Mouse (Mus musculus): Measurements from ENCODE around the gene Tor4a. TPM values are rescaled to one million over a fixed set of nuclear protein-coding genes. Genes with fewer than 3 reads are reported as not detected.

Gene Tor4a
- 13.8 and 14.8 TPM in 2 replicates for polyA plus RNA-seq (2015; fragmentation: Nextera tagmentation; extraction: Ambion mirVana)

DNA sequence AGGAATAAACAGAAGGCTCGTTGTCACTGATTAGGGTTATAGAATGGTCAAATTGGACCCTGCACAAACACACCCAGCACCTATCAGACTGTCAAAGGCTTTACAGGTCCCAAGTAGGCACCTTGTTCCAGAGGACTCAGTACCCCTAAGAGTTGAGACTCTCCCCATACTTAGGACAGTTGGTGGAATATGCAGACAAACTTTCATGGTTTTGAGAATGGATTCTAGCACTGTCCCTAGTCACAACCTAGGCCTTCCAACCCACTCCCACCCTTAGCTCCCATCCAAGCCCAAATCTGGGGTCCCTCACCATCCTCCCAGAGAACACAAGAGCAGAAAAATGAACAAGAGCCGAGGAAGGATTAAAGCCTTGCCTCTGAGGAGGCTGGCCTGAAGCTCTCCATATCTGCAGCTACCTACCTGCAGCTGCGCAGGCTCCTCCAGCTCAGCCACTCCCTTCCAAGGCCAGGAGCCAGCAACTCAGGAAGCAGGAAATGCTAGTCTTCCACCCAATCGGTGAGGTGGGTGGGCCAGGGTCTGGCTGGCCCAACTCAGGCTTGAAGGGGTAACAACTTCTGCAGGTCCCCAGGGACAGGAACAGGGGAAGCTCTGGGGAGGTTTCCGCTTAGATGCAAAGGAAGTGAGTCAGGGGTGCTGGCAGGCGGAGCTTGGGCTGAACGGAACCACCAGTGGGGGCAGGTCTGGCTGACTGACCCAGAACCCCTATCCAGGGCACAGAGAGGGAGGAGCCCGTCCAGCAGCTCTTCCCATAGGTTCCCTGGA lies at the start of gene Tor4a:
Gene Tor4a, minus strand, starts transcription at position 715 of the 783 bp plus-strand sequence.
- DNase-seq (ENCODE audit: low spot score): peak; percentile 95
- Histone ChIP-seq H3K4me1 (ENCODE audit: insufficient read depth, low read depth, low read length) (peaks cover 18% of the 10 kb centered on the region), H3K27ac (ENCODE audit: low read length) (peak within 1 kb of the TSS; percentile 91), H3K9me3 (ENCODE audit: low read length) (no peaks in the 10 kb centered on the region), H3K27me3 (replicated peaks; ENCODE audit: insufficient read depth, low read length) (no peaks in the 10 kb centered on the region), H3K36me3 (ENCODE audit: insufficient read depth, low read length) (peaks cover 23% of the 10 kb centered on the region; the same call in 1 of the 2 replicates), H3K9ac (replicated peaks; ENCODE audit: low read depth) (peak within 1 kb of the TSS; percentile 29; the same call in 1 of the 2 replicates), H3K4me2 (replicated peaks; ENCODE audit: low read depth, low read length) (peak within 1 kb of the TSS; percentile 62), H3K4me3 (ENCODE audit: low read depth, low read length) (peak within 1 kb of the TSS; percentile 36)
- ATAC-seq: peak; percentile 87
- TF ChIP-seq CTCF (IDR thresholded peaks at IDR 0.05): no peak
- peak; percentile 78 for TF ChIP-seq EP300 (IDR thresholded peaks at IDR 0.05)
- WGBS: 5% methylated on average over 7 of the region's 8 CpGs

DNA sequence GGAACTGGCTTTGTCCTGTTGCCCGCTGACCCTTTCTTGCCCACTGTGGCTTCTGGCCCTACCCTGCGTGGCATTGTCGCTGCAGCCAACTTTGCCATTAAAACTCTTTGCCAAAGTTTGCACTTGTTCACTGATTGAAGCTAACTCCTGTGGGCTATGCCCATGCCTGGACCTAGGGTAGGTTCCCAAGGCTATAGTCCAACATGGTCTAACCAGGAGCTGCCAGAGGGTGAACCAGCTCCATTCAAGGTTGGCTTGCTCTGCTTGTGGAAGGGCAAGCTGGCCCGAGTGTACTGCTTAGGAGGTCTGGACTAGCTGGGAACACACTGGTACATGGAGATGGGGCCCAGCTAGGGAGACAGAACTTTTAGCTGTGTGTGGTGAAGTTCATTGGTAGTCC lies 47.5 kb upstream of the Tor4a start:
- peaks cover 15% of the 10 kb centered on the region; the same call in 1 of the 2 replicates for H3K36me3 ChIP-seq (ENCODE audit: insufficient read depth, low read length)
- H3K4me1 ChIP-seq (ENCODE audit: insufficient read depth, low read depth, low read length): peaks cover 11% of the 10 kb centered on the region
- TF ChIP-seq EP300 (IDR thresholded peaks at IDR 0.05) (no peak), CTCF (IDR thresholded peaks at IDR 0.05) (no peak)
- H3K27ac ChIP-seq (ENCODE audit: low read length): no peak overlapping the region
- ATAC-seq: no peak
- peaks cover 9% of the 10 kb centered on the region; the same call in 1 of the 2 replicates for H3K27me3 ChIP-seq (replicated peaks; ENCODE audit: insufficient read depth, low read length)
- no peaks in the 10 kb centered on the region for H3K9me3 ChIP-seq (ENCODE audit: low read length)
- H3K9ac ChIP-seq (replicated peaks; ENCODE audit: low read depth): no peak overlapping the region
- no peak for DNase-seq (ENCODE audit: low spot score)
- H3K4me2 ChIP-seq (replicated peaks; ENCODE audit: low read depth, low read length): no peak overlapping the region
- H3K4me3 ChIP-seq (ENCODE audit: low read depth, low read length): no peak overlapping the region
- 83% methylated on average over 4 of the region's 4 CpGs for WGBS

DNA sequence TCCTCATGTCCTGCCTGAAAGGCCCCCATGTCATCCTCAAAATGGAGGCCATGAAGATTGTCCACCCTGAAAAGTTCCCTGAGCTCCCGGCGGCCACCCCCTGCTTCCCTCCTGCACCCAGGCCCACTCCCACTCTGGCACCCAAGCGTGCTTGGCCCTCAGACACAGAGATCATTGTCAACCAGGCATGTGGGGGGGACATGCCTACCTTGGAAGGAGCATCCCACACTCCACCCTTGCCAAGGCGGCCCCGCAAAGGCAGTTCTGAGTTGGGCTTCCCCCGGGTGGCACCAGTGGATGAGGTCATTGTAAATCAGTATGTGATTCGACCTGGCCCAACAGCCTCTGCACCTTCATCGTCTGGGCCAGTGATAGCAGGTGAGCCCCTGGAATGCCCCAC lies 46.7 kb upstream of the Tor4a start:
- Histone ChIP-seq H3K4me1 (ENCODE audit: insufficient read depth, low read depth, low read length) (peaks cover 11% of the 10 kb centered on the region), H3K27me3 (replicated peaks; ENCODE audit: insufficient read depth, low read length) (peaks cover 9% of the 10 kb centered on the region; the same call in 1 of the 2 replicates), H3K4me3 (ENCODE audit: low read depth, low read length) (no peak overlapping the region), H3K27ac (ENCODE audit: low read length) (no peak overlapping the region), H3K9me3 (ENCODE audit: low read length) (no peaks in the 10 kb centered on the region), H3K4me2 (replicated peaks; ENCODE audit: low read depth, low read length) (no peak overlapping the region), H3K36me3 (ENCODE audit: insufficient read depth, low read length) (0 out of 2 replicates have a peak, but pooled peaks cover 10% of the 10 kb centered on the region), H3K9ac (replicated peaks; ENCODE audit: low read depth) (no peak overlapping the region)
- TF ChIP-seq EP300 (IDR thresholded peaks at IDR 0.05) (no peak), CTCF (IDR thresholded peaks at IDR 0.05) (no peak)
- DNase-seq (ENCODE audit: low spot score): no peak
- ATAC-seq: no peak
- 70% methylated on average over 8 of the region's 8 CpGs for WGBS

DNA sequence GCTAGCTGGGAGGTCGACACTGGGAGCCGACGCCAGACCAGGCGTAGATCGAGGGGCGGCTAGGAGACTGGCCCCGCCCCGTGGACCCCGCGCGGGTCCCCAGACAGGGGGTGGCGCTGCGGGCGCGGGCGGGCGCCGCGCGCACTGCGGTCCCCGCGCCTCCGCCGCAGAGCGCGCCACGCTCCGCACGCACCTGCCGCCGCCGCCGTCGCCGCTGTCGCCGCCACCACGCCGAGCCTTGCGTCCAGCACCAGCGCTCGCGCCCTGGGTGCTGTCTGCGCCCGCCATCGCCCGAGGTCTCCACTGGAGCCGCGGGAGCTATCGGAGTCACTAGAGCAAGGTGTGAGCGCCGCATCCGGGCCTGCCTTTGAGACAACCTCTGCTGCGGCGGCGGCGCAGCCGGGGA lies 45.4 kb upstream of the Tor4a start, which contains the start of the genes Rnf208 and Cysrt1:
Gene Rnf208, plus strand, starts transcription at position 155 of the 406 bp plus-strand sequence.
Gene Cysrt1, minus strand, starts transcription at position 352 of the 406 bp plus-strand sequence.
- WGBS: 1% methylated on average over 43 of the region's 59 CpGs
- Histone ChIP-seq H3K4me3 (ENCODE audit: low read depth, low read length) (peak within 1 kb of the TSS; percentile 44), H3K27ac (ENCODE audit: low read length) (peak within 1 kb of the TSS; percentile 16; the same call in 1 of the 2 replicates), H3K36me3 (ENCODE audit: insufficient read depth, low read length) (no peaks in the 10 kb centered on the region), H3K9ac (replicated peaks; ENCODE audit: low read depth) (no peak within 1 kb of the TSS), H3K9me3 (ENCODE audit: low read length) (no peaks in the 10 kb centered on the region), H3K4me1 (ENCODE audit: insufficient read depth, low read depth, low read length) (peaks cover 11% of the 10 kb centered on the region), H3K4me2 (replicated peaks; ENCODE audit: low read depth, low read length) (peak within 1 kb of the TSS; percentile 79), H3K27me3 (replicated peaks; ENCODE audit: insufficient read depth, low read length) (peaks cover 9% of the 10 kb centered on the region; the same call in 1 of the 2 replicates)
- no peak for ATAC-seq
- DNase-seq (ENCODE audit: low spot score): no peak
- TF ChIP-seq EP300 (IDR thresholded peaks at IDR 0.05): no peak
- TF ChIP-seq CTCF (IDR thresholded peaks at IDR 0.05): no peak

DNA sequence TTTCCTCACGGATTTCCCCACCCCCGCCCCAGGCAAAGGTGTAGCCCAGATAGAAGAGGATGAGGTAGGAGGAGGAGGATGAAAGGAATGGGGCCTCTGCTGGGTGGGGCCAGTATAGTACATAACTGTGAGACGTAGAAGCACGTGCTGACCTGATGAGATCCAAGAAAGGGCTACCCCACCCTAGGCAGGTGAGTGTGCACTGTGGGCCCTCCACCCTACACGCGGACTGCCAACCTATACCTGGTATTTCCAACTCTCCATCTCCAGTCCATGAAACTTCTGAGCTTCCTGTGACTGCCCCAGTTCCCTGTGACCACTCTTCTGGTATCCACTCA lies 44.7 kb upstream of the Tor4a start:
- H3K9me3 ChIP-seq (ENCODE audit: low read length): no peaks in the 10 kb centered on the region
- peaks cover 11% of the 10 kb centered on the region for H3K4me1 ChIP-seq (ENCODE audit: insufficient read depth, low read depth, low read length)
- 12% methylated on average over 6 of the region's 6 CpGs for WGBS
- H3K27ac ChIP-seq (ENCODE audit: low read length): peak overlapping the region; percentile 16; the same call in 1 of the 2 replicates
- no peaks in the 10 kb centered on the region for H3K36me3 ChIP-seq (ENCODE audit: insufficient read depth, low read length)
- H3K9ac ChIP-seq (replicated peaks; ENCODE audit: low read depth): no peak overlapping the region
- peaks cover 9% of the 10 kb centered on the region; the same call in 1 of the 2 replicates for H3K27me3 ChIP-seq (replicated peaks; ENCODE audit: insufficient read depth, low read length)
- H3K4me2 ChIP-seq (replicated peaks; ENCODE audit: low read depth, low read length): peak overlapping the region; percentile 79
- DNase-seq (ENCODE audit: low spot score): peak; percentile 51
- H3K4me3 ChIP-seq (ENCODE audit: low read depth, low read length): peak overlapping the region; percentile 44; the same call in 1 of the 2 replicates
- ATAC-seq: peak; percentile 32
- no peak for TF ChIP-seq CTCF (IDR thresholded peaks at IDR 0.05)
- TF ChIP-seq EP300 (IDR thresholded peaks at IDR 0.05): 0 out of 2 replicates have a peak, but pooled peaks have one; percentile 26

DNA sequence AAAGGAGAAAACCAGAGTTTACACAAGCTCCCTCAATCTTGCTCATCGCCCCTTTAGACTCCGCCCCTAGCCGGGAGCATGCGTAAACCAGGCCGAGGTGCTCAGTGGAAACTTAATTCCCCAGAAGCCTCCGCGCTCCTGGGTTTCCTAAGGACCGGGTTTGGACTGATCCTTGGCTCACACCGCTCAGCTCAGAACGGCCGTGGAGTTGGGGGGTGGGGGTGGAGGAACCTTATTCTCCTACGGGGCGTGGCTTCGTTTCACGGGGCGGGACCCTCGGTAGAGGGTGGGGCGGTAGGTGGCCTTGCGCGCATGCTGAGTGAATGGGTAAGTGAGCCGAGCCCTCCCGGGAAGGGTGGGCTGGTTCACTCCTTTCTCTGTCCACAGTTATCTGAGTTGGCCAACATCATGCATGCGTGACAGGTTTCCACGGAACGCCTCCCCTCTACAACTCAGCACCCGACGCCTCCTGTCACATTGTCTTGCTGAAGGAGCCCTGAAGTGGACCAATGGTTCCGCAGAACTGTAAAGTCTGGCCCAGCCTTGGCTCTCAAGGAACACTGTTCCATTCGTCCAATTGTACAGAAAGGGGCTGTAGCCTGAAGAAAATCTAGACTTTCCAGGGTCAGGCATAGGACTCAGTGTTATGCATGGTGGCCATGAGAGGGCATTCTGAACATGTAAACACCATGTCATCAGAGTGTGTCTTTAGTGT lies 44.2 kb upstream of the Tor4a start:
- no peak; the same call in 1 of the 2 replicates for TF ChIP-seq CTCF (IDR thresholded peaks at IDR 0.05)
- no peak; the same call in 1 of the 2 replicates for TF ChIP-seq EP300 (IDR thresholded peaks at IDR 0.05)
- no peak overlapping the region for H3K9ac ChIP-seq (replicated peaks; ENCODE audit: low read depth)
- peak overlapping the region; percentile 79 for H3K4me2 ChIP-seq (replicated peaks; ENCODE audit: low read depth, low read length)
- peaks cover 11% of the 10 kb centered on the region for H3K4me1 ChIP-seq (ENCODE audit: insufficient read depth, low read depth, low read length)
- H3K4me3 ChIP-seq (ENCODE audit: low read depth, low read length): peak overlapping the region; percentile 44
- H3K27ac ChIP-seq (ENCODE audit: low read length): peak overlapping the region; percentile 16; the same call in 1 of the 2 replicates
- H3K27me3 ChIP-seq (replicated peaks; ENCODE audit: insufficient read depth, low read length): peaks cover 9% of the 10 kb centered on the region; the same call in 1 of the 2 replicates
- no peaks in the 10 kb centered on the region for H3K36me3 ChIP-seq (ENCODE audit: insufficient read depth, low read length)
- ATAC-seq (peak; percentile 85), DNase-seq (ENCODE audit: low spot score) (peak; percentile 88)
- H3K9me3 ChIP-seq (ENCODE audit: low read length): no peaks in the 10 kb centered on the region
- 2% methylated on average over 29 of the region's 29 CpGs for WGBS
